Mouse (Mus musculus): ENCODE data around the gene Wdfy3. TPM values are rescaled to one million over a fixed set of nuclear protein-coding genes. Genes with fewer than 3 reads are reported as not detected.

Wdfy3 gene
- polyA plus RNA-seq, 1 experiment from 2014 or later, result 4.4 TPM

DNA sequence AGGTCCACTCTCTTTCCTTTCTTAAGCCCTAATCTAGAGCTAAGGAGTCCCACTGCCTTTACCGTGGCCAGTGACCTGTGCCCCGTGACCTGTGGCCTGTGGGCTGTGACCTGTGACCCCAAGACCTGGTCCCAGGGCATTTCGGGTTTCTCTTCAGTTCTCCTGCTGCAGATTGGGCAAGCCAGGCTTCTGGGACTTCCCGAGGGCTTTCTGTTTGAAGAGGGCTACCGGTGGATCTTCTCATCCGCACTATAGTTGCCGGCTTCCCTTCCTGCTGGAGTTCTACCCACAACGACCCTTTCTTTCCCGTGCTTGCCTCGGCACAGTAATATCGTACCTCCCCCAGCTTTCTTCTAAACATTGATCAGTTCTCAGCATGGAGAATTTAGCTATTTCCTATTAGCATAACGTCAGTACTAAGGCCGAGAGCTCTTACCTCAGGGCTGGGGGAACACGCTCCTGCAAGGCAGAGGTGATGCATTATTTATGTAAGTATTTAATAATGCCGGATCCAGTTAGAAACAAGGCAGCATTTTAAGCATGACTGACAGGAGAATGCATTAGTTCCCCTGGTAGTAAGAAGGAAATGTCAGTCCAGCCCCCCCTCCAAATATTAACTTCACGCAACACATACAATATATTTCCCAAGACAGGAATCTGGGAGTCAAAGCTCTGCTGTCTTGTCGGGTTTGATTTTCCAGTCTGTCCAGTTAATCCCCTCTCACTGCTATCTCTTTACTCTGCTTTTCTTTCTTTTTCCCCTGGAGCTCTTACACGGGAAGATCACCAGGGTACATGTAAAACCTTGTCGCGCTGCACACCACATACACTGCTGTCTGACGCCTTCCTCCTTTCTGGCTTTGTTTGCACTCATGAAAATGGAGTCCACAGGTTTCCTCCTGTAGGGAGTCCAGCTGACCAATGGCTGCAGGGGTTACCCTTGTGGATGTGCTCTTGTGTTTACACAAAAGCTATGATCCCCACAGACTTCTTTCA is 30.8 kb upstream of the Wdfy3 start:
- WGBS (ENCODE audit: insufficient replicate concordance), result 68% methylated on average over 21 of the region's 21 CpGs
- H3K27me3 ChIP-seq (ENCODE audit: insufficient read depth, low read length), result no peaks in the 10 kb centered on the region
- no peak overlapping the region for H3K4me2 ChIP-seq (ENCODE audit: low read depth, low read length)
- no peak overlapping the region for H3K9ac ChIP-seq (replicated peaks)
- H3K27ac ChIP-seq (ENCODE audit: low read depth), result no peak overlapping the region
- no peaks in the 10 kb centered on the region for H3K9me3 ChIP-seq (ENCODE audit: low read length)
- TF ChIP-seq EP300 (IDR thresholded peaks at IDR 0.05; ENCODE audit: low read depth) (no peak), CTCF (IDR thresholded peaks at IDR 0.05; ENCODE audit: low read depth) (no peak)
- ATAC-seq, result no peak
- no peak for DNase-seq
- H3K36me3 ChIP-seq (replicated peaks; ENCODE audit: insufficient read depth, low read length), result no peaks in the 10 kb centered on the region
- no peak overlapping the region for H3K4me3 ChIP-seq (ENCODE audit: low read depth, low read length)
- H3K4me1 ChIP-seq (ENCODE audit: insufficient read depth), result no peaks in the 10 kb centered on the region

DNA sequence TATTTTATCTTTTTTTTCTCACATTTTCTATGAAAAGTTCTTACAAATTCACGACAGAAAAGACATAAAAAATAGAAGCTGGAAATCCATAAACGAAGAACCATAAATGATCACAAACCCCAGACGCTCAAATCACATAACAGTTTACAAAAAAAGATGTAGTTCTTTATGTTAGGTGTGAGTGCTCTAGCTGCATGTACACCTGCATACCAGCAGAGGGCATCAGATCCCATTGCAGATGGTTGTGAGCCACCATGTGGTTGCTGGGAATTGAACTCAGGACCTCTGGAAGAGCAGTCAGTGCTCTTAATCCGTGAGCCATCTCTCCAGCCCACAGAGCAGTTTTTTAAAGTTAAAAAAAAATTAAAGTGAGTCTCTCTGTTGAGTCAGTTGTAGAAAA is 25.9 kb upstream of the Wdfy3 start:
- Histone ChIP-seq H3K27ac (ENCODE audit: low read depth) (no peak overlapping the region), H3K27me3 (ENCODE audit: insufficient read depth, low read length) (no peaks in the 10 kb centered on the region), H3K9me3 (ENCODE audit: low read length) (no peaks in the 10 kb centered on the region), H3K36me3 (replicated peaks; ENCODE audit: insufficient read depth, low read length) (no peaks in the 10 kb centered on the region), H3K4me1 (ENCODE audit: insufficient read depth) (no peaks in the 10 kb centered on the region), H3K9ac (replicated peaks) (no peak overlapping the region), H3K4me3 (ENCODE audit: low read depth, low read length) (no peak overlapping the region), H3K4me2 (ENCODE audit: low read depth, low read length) (no peak overlapping the region)
- 72% methylated on average over 4 of the region's 4 CpGs for WGBS (ENCODE audit: insufficient replicate concordance)
- ATAC-seq (no peak), DNase-seq (no peak)
- TF ChIP-seq CTCF (IDR thresholded peaks at IDR 0.05; ENCODE audit: low read depth) (peak; percentile 14; the same call in 1 of the 2 replicates), EP300 (IDR thresholded peaks at IDR 0.05; ENCODE audit: low read depth) (no peak)

GRCm38 (mm10) chr5:102090686-102091085 is 21.0 kb upstream of the Wdfy3 start:
- H3K4me2 ChIP-seq (ENCODE audit: low read depth, low read length), result no peak overlapping the region
- no peak overlapping the region for H3K9ac ChIP-seq (replicated peaks)
- no peak overlapping the region for H3K4me3 ChIP-seq (ENCODE audit: low read depth, low read length)
- WGBS (ENCODE audit: insufficient replicate concordance), result 78% methylated on average over 3 of the region's 3 CpGs
- ATAC-seq (no peak), DNase-seq (no peak)
- no peaks in the 10 kb centered on the region for H3K9me3 ChIP-seq (ENCODE audit: low read length)
- no peak overlapping the region for H3K27ac ChIP-seq (ENCODE audit: low read depth)
- H3K36me3 ChIP-seq (replicated peaks; ENCODE audit: insufficient read depth, low read length), result no peaks in the 10 kb centered on the region
- no peak for TF ChIP-seq EP300 (IDR thresholded peaks at IDR 0.05; ENCODE audit: low read depth)
- no peak for TF ChIP-seq CTCF (IDR thresholded peaks at IDR 0.05; ENCODE audit: low read depth)
- no peaks in the 10 kb centered on the region for H3K4me1 ChIP-seq (ENCODE audit: insufficient read depth)
- no peaks in the 10 kb centered on the region for H3K27me3 ChIP-seq (ENCODE audit: insufficient read depth, low read length)

DNA sequence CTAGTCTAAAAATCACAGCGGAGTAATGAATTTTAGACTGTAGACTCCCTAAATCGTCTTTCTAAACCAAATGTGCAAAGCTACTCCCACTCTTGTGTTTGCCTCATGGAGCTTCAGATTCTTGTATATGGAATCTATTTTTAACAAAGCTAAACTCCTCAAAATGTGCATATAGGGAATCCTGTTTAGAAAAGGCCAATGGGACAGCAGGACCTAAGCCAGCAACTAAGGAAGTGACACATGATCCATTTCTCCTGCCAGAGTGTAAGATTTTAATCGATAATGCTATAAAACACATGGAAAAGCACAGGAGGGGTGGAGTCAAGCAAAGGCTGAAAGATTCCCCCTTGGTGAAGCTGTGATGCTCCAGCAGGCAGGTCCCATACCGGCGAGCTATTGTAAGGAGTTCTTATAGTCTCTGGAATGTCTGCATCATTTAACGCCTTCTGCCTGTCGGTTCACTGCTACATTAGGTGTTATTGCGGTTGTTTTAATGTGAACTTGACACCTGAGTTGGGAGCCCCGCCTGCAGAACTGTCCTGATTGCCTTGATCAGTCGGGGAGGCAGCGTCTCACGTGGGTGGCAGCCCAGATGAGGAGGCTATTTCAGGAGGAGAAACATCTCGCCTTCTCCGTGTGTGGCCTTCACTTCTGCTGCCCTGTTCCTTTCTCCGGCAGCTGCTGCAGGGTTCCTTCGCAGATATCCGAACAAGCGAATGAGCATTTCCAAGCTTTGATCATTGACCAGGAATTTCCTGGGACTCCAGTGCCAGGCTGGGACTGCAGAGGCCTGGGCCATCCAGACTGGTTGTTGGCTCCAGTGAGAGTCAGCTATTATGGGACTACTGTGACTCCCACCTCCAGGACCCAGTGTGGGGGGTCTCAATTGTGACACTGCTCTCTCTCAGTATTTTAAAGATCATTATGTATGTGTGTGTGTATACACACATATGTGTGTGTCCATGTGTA is 15.3 kb upstream of the Wdfy3 start:
- Histone ChIP-seq H3K36me3 (replicated peaks; ENCODE audit: insufficient read depth, low read length) (no peaks in the 10 kb centered on the region), H3K27me3 (ENCODE audit: insufficient read depth, low read length) (no peaks in the 10 kb centered on the region), H3K4me2 (ENCODE audit: low read depth, low read length) (no peak overlapping the region), H3K27ac (ENCODE audit: low read depth) (no peak overlapping the region), H3K4me1 (ENCODE audit: insufficient read depth) (no peaks in the 10 kb centered on the region), H3K9ac (replicated peaks) (no peak overlapping the region), H3K9me3 (ENCODE audit: low read length) (no peaks in the 10 kb centered on the region), H3K4me3 (ENCODE audit: low read depth, low read length) (no peak overlapping the region)
- DNase-seq, result no peak
- no peak for ATAC-seq
- TF ChIP-seq CTCF (IDR thresholded peaks at IDR 0.05; ENCODE audit: low read depth) (no peak), EP300 (IDR thresholded peaks at IDR 0.05; ENCODE audit: low read depth) (no peak)
- 49% methylated on average over 18 of the region's 18 CpGs for WGBS (ENCODE audit: insufficient replicate concordance)

DNA sequence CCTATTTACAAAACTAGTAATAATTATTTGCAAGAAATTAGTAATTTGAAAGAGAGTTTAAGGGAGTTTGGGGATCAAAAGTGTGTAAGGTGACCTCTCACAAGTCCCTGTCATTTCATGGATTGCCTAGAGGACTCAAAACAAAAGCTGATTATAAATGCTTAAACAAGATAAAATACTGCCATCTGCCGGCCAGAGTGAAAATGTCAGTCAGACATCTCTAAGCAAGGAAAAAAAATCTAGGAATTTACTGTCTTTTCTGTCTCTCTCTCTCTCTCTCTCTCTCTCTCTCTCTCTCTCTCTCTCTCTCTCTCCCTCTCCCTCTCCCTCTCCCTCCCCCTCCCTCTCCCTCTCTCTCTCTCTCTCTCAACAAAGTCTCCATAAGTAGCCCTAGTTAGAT is 4.4 kb upstream of the Wdfy3 start:
- H3K9ac ChIP-seq (replicated peaks), result no peak overlapping the region
- H3K9me3 ChIP-seq (ENCODE audit: low read length), result no peaks in the 10 kb centered on the region
- ATAC-seq, result no peak
- H3K4me3 ChIP-seq (ENCODE audit: low read depth, low read length), result no peak overlapping the region
- no peaks in the 10 kb centered on the region for H3K36me3 ChIP-seq (replicated peaks; ENCODE audit: insufficient read depth, low read length)
- DNase-seq, result peak; percentile 65
- no peak overlapping the region for H3K27ac ChIP-seq (ENCODE audit: low read depth)
- TF ChIP-seq CTCF (IDR thresholded peaks at IDR 0.05; ENCODE audit: low read depth), result peak; percentile 65
- TF ChIP-seq EP300 (IDR thresholded peaks at IDR 0.05; ENCODE audit: low read depth), result no peak
- no peaks in the 10 kb centered on the region for H3K27me3 ChIP-seq (ENCODE audit: insufficient read depth, low read length)
- 4% methylated on average over 1 of the region's 1 CpGs for WGBS (ENCODE audit: insufficient replicate concordance)
- H3K4me2 ChIP-seq (ENCODE audit: low read depth, low read length), result no peak overlapping the region
- H3K4me1 ChIP-seq (ENCODE audit: insufficient read depth), result no peaks in the 10 kb centered on the region; the same call in 1 of the 2 replicates

- no peak for TF ChIP-seq EP300 (IDR thresholded peaks at IDR 0.05; ENCODE audit: low read depth)
- no peak for TF ChIP-seq CTCF (IDR thresholded peaks at IDR 0.05; ENCODE audit: low read depth)
- Histone ChIP-seq H3K4me1 (ENCODE audit: insufficient read depth) (peaks cover 8% of the 10 kb centered on the region), H3K4me2 (ENCODE audit: low read depth, low read length) (no peak overlapping the region), H3K9me3 (ENCODE audit: low read length) (no peaks in the 10 kb centered on the region), H3K27ac (ENCODE audit: low read depth) (no peak overlapping the region), H3K36me3 (replicated peaks; ENCODE audit: insufficient read depth, low read length) (no peaks in the 10 kb centered on the region), H3K4me3 (ENCODE audit: low read depth, low read length) (no peak overlapping the region), H3K27me3 (ENCODE audit: insufficient read depth, low read length) (no peaks in the 10 kb centered on the region), H3K9ac (replicated peaks) (no peak overlapping the region)
- WGBS (ENCODE audit: insufficient replicate concordance), result 67% methylated on average over 4 of the region's 4 CpGs
- DNase-seq, result no peak
- ATAC-seq, result no peak
Observed at GRCm38 (mm10) chr5:102072057-102072456, 2.3 kb upstream of the Wdfy3 start.
